Mouse (Mus musculus): ENCODE data around the gene Crabp2. TPM values are rescaled to one million over a fixed set of nuclear protein-coding genes. Genes with fewer than 3 reads are reported as not detected.
A peak's percentile ranks its signal among the peaks of the same experiment; 100 is the strongest.

Gene Crabp2
- polyA plus RNA-seq, 1 experiment = not detected

- whole genome bisulfite sequencing = 63% methylated on average over 7 of the region's 7 CpGs
- no peak for TF ChIP-seq CTCF (IDR thresholded peaks at IDR 0.05; ENCODE audit: insufficient read depth, low read depth, low read length)
- no peak for TF ChIP-seq POLR2A (IDR thresholded peaks at IDR 0.05; ENCODE audit: insufficient read depth, low read depth, low read length)
- H3K4me3 ChIP-seq (ENCODE audit: insufficient read depth, low read depth, low read length) = no peak overlapping the region
- no peak overlapping the region for H3K27ac ChIP-seq (ENCODE audit: insufficient read depth, low read depth, low read length)
- peaks cover 22% of the 10 kb centered on the region for H3K4me1 ChIP-seq (ENCODE audit: control insufficient read depth, insufficient read depth, low read length)
These were observed 10.9 kb downstream of the Crabp2 start for GRCm38 (mm10) chr3:87959371-87959770.

- peaks cover 22% of the 10 kb centered on the region for H3K4me1 ChIP-seq (ENCODE audit: control insufficient read depth, insufficient read depth, low read length)
- TF ChIP-seq POLR2A (IDR thresholded peaks at IDR 0.05; ENCODE audit: insufficient read depth, low read depth, low read length) (no peak), CTCF (IDR thresholded peaks at IDR 0.05; ENCODE audit: insufficient read depth, low read depth, low read length) (no peak)
- WGBS = 20% methylated on average over 10 of the region's 10 CpGs
- peak overlapping the region; percentile 49; the same call in 1 of the 2 replicates for H3K4me3 ChIP-seq (ENCODE audit: insufficient read depth, low read depth, low read length)
- H3K27ac ChIP-seq (ENCODE audit: insufficient read depth, low read depth, low read length) = no peak overlapping the region
These were observed 11.7 kb downstream of the Crabp2 start for GRCm38 (mm10) chr3:87960191-87960585.

- peaks cover 22% of the 10 kb centered on the region for H3K4me1 ChIP-seq (ENCODE audit: control insufficient read depth, insufficient read depth, low read length)
- TF ChIP-seq POLR2A (IDR thresholded peaks at IDR 0.05; ENCODE audit: insufficient read depth, low read depth, low read length) (no peak), CTCF (IDR thresholded peaks at IDR 0.05; ENCODE audit: insufficient read depth, low read depth, low read length) (peak; percentile 84)
- 1% methylated on average over 27 of the region's 27 CpGs for WGBS
- H3K4me3 ChIP-seq (ENCODE audit: insufficient read depth, low read depth, low read length) = peak overlapping the region; percentile 49
- H3K27ac ChIP-seq (ENCODE audit: insufficient read depth, low read depth, low read length) = peak overlapping the region; percentile 56; the same call in 1 of the 2 replicates
These were observed 12.2 kb downstream of the Crabp2 start for GRCm38 (mm10) chr3:87960586-87961191.

GRCm38 (mm10) chr3:87970184-87970938, 21.9 kb downstream of the Crabp2 start:
- no peak overlapping the region for H3K27ac ChIP-seq (ENCODE audit: insufficient read depth, low read depth, low read length)

GRCm38 (mm10) chr3:87970939-87971488, 22.5 kb downstream of the Crabp2 start, which contains the start of gene Nes:
Nes (plus strand) TSS chr3:87971078.
- peaks cover 35% of the 10 kb centered on the region for H3K4me1 ChIP-seq (ENCODE audit: control insufficient read depth, insufficient read depth, low read length)
- under 1% methylated on average over 44 of the region's 44 CpGs for WGBS
- peak within 1 kb of the TSS; percentile 38 for H3K4me3 ChIP-seq (ENCODE audit: insufficient read depth, low read depth, low read length)
- H3K27ac ChIP-seq (ENCODE audit: insufficient read depth, low read depth, low read length) = no peak within 1 kb of the TSS
- TF ChIP-seq POLR2A (IDR thresholded peaks at IDR 0.05; ENCODE audit: insufficient read depth, low read depth, low read length) = no peak
- TF ChIP-seq CTCF (IDR thresholded peaks at IDR 0.05; ENCODE audit: insufficient read depth, low read depth, low read length) = no peak

More at GRCm38 (mm10) chr3:87970184-87970938, 21.9 kb downstream of the Crabp2 start:
- Histone ChIP-seq H3K4me3 (ENCODE audit: insufficient read depth, low read depth, low read length) (peak overlapping the region; percentile 38; the same call in 1 of the 2 replicates), H3K4me1 (ENCODE audit: control insufficient read depth, insufficient read depth, low read length) (peaks cover 35% of the 10 kb centered on the region)
- 2% methylated on average over 21 of the region's 21 CpGs for WGBS
- TF ChIP-seq CTCF (IDR thresholded peaks at IDR 0.05; ENCODE audit: insufficient read depth, low read depth, low read length) (no peak), POLR2A (IDR thresholded peaks at IDR 0.05; ENCODE audit: insufficient read depth, low read depth, low read length) (no peak)

GRCm38 (mm10) chr3:87971489-87972202, 23.2 kb downstream of the Crabp2 start:
- H3K27ac ChIP-seq (ENCODE audit: insufficient read depth, low read depth, low read length) = no peak overlapping the region
- peaks cover 35% of the 10 kb centered on the region for H3K4me1 ChIP-seq (ENCODE audit: control insufficient read depth, insufficient read depth, low read length)
- WGBS = 2% methylated on average over 60 of the region's 60 CpGs
- TF ChIP-seq POLR2A (IDR thresholded peaks at IDR 0.05; ENCODE audit: insufficient read depth, low read depth, low read length) (no peak), CTCF (IDR thresholded peaks at IDR 0.05; ENCODE audit: insufficient read depth, low read depth, low read length) (no peak)
- H3K4me3 ChIP-seq (ENCODE audit: insufficient read depth, low read depth, low read length) = peak overlapping the region; percentile 38

GRCm38 (mm10) chr3:87972203-87972664, 23.8 kb downstream of the Crabp2 start:
- no peak overlapping the region for H3K27ac ChIP-seq (ENCODE audit: insufficient read depth, low read depth, low read length)
- no peak for TF ChIP-seq POLR2A (IDR thresholded peaks at IDR 0.05; ENCODE audit: insufficient read depth, low read depth, low read length)
- TF ChIP-seq CTCF (IDR thresholded peaks at IDR 0.05; ENCODE audit: insufficient read depth, low read depth, low read length) = no peak
- WGBS = 44% methylated on average over 8 of the region's 8 CpGs
- H3K4me3 ChIP-seq (ENCODE audit: insufficient read depth, low read depth, low read length) = peak overlapping the region; percentile 38; the same call in 1 of the 2 replicates
- peaks cover 35% of the 10 kb centered on the region for H3K4me1 ChIP-seq (ENCODE audit: control insufficient read depth, insufficient read depth, low read length)

- no peak for TF ChIP-seq POLR2A (IDR thresholded peaks at IDR 0.05; ENCODE audit: insufficient read depth, low read depth, low read length)
- H3K27ac ChIP-seq (ENCODE audit: insufficient read depth, low read depth, low read length) = no peak overlapping the region
- 34% methylated on average over 5 of the region's 5 CpGs for WGBS
- peaks cover 35% of the 10 kb centered on the region for H3K4me1 ChIP-seq (ENCODE audit: control insufficient read depth, insufficient read depth, low read length)
- H3K4me3 ChIP-seq (ENCODE audit: insufficient read depth, low read depth, low read length) = peak overlapping the region; percentile 38; the same call in 1 of the 2 replicates
These were observed 24.3 kb downstream of the Crabp2 start for GRCm38 (mm10) chr3:87972776-87973175.

All from olfactory bulb, adult 2 months (tissue).